Mouse (Mus musculus) kidney, embryonic 16.5 days (tissue): ENCODE measurements around the gene Erich6. TPM values are rescaled to one million over a fixed set of nuclear protein-coding genes. Genes with fewer than 3 reads are reported as not detected.
"Not testable (repeated sequence)": the region's sequence is repeated elsewhere in the genome, so short reads cannot be mapped to it uniquely, and the experiment has no call there.

Experiments
- ATAC-seq: fragments of 200-750 bp; cut with Nextera tagmentation; 2 replicates; pipeline ENCODE4 v1.8.0; 2017; ENCODE audit warnings: moderate TSS enrichment; ENCODE audit not compliant: low FRiP score, low TSS enrichment
- H3K27ac ChIP-seq: fragments of 300-500 bp; sonication (generic); 2 replicates; pipeline ENCODE4 v1.5.1; 2014; ENCODE audit warnings: low read length
- H3K27me3 ChIP-seq: fragments of 300-500 bp; sonication (generic); 2 replicates; pipeline ENCODE4 v1.6.1; 2014; ENCODE audit warnings: low read length, control low read depth, mixed read lengths; ENCODE audit not compliant: insufficient read depth
- H3K36me3 ChIP-seq: fragments of 300-500 bp; sonication (generic); 2 replicates; pipeline ENCODE4 v1.6.1; 2014; ENCODE audit warnings: low read length, control low read depth, mixed read lengths; ENCODE audit not compliant: insufficient read depth
- H3K4me1 ChIP-seq: fragments of 300-500 bp; sonication (generic); 2 replicates; pipeline ENCODE4 v1.6.1; 2014; ENCODE audit warnings: low read length, control low read depth, mixed read lengths; ENCODE audit not compliant: insufficient read depth
- H3K4me2 ChIP-seq: fragments of 300-500 bp; sonication (generic); replicated peaks from 2 replicates; pipeline ENCODE4 v1.6.1; 2014; ENCODE audit warnings: low read depth, low read length
- H3K4me3 ChIP-seq: fragments of 300-500 bp; sonication (generic); 2 replicates; pipeline ENCODE4 v1.5.1; 2014; ENCODE audit warnings: mild to moderate bottlenecking, low read length
- H3K9ac ChIP-seq: fragments of 300-500 bp; sonication (generic); replicated peaks from 2 replicates; pipeline ENCODE4 v1.6.1; 2014; ENCODE audit warnings: low read length
- H3K9me3 ChIP-seq: fragments of 300-500 bp; sonication (generic); 2 replicates; pipeline ENCODE4 v1.6.1; 2016; ENCODE audit warnings: low read length, control low read depth
- WGBS: fragments of 180-500 bp; shearing (Covaris S2); extraction: QIAGEN DNeasy Blood & Tissue Kit; methylation state at CpG from one replicate; pipeline ENCODE4 v1.1.7; 2014; 5-methylcytosine and 5-hydroxymethylcytosine counted together
- polyA plus RNA-seq: library from polyadenylated mRNA; unstranded; fragments of >200 nt; fragmentation: Nextera tagmentation; extraction: Ambion mirVana; gene quantifications from 2 replicates; pipeline ENCODE4 v1.2.1, GENCODE M21; 2015

Erich6 gene
- polyA plus RNA-seq, 1 experiment from 2014 or later: not detected

- no peak overlapping the region for H3K9ac ChIP-seq
- peaks cover under 1% of the 10 kb centered on the region; the same call in 1 of the 2 replicates for H3K9me3 ChIP-seq
- H3K27me3 ChIP-seq: no peaks in the 10 kb centered on the region
- no peak overlapping the region for H3K4me2 ChIP-seq
- H3K4me1 ChIP-seq: no peaks in the 10 kb centered on the region
- peaks cover 39% of the 10 kb centered on the region; the same call in 1 of the 2 replicates for H3K36me3 ChIP-seq
- H3K4me3 ChIP-seq: no peak overlapping the region
- no peak for ATAC-seq
- WGBS: 74% methylated on average over 5 of the region's 5 CpGs
- H3K27ac ChIP-seq: no peak overlapping the region
Observed at GRCm38 (mm10) chr3:58593623-58594022, 43.4 kb downstream of the Erich6 start.

GRCm38 (mm10) chr3:58592666-58593065, 44.3 kb downstream of the Erich6 start:
- not testable (repeated sequence) for H3K9ac ChIP-seq, H3K4me3 ChIP-seq, ATAC-seq, H3K27me3 ChIP-seq, H3K27ac ChIP-seq, H3K9me3 ChIP-seq, H3K4me1 ChIP-seq, H3K4me2 ChIP-seq
- 94% methylated on average over 7 of the region's 7 CpGs for WGBS
- H3K36me3 ChIP-seq: peaks cover 36% of the 10 kb centered on the region; the same call in 1 of the 2 replicates

DNA sequence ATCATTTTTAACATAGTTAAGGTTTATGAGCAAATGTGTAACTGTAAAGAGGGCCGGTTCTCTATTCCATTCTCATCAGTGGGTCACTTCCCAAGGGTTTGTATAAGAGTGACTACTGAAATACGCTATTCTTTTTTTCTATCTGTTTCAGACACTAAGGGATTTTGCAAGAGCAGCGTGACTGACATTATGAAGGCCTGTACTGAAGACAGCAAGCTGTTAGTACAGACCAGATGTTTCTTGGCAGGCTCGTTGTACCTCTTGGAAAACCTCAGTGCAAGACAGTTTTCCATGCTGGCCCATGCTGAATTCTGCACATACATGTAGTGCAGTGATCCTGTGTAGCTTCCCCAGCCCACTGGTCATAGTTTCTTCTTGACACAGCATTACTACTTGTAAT, 46.5 kb downstream of the Erich6 start:
- not testable (repeated sequence) for H3K4me3 ChIP-seq, H3K4me2 ChIP-seq, H3K4me1 ChIP-seq, H3K27ac ChIP-seq, ATAC-seq, H3K9ac ChIP-seq, H3K27me3 ChIP-seq, H3K9me3 ChIP-seq
- peaks cover 47% of the 10 kb centered on the region for H3K36me3 ChIP-seq
- WGBS: 86% methylated on average over 4 of the region's 4 CpGs

DNA sequence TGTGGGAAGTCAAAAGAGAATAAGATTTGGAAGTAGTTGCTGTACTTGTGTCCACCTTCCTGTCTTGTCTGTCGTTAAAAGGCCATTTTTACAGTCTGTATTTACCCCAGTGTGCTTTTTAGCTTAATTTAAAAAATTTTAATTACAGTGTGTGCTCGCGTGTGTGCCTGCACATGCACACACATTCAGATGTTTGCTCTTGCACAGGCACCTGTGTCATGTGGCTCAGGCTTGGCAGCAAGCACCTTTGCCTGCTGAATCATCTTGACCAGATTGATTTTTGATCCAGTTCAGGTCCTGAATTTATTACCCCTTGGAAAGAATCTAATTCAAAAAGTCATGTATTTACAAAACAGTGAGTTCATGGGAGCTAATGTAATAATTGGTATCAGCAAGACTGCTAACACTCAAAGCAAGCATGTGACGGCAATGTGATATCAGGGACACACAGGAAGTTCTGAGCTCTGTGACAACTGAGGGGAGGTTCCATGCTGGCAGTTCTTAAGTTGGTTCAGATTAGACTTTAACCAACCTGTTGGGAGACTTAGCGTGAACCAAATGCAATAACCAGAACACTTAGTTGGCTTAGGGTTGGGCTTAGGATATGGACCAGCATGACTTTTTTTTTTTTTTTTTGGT, 54.1 kb downstream of the Erich6 start:
- Histone ChIP-seq H3K27ac (no peak overlapping the region; the same call in 1 of the 2 replicates), H3K9ac (no peak overlapping the region), H3K4me3 (no peak overlapping the region), H3K27me3 (no peaks in the 10 kb centered on the region), H3K4me2 (no peak overlapping the region), H3K36me3 (peaks cover 28% of the 10 kb centered on the region), H3K9me3 (no peaks in the 10 kb centered on the region), H3K4me1 (peaks cover 17% of the 10 kb centered on the region)
- no peak for ATAC-seq
- WGBS: 78% methylated on average over 5 of the region's 5 CpGs

DNA sequence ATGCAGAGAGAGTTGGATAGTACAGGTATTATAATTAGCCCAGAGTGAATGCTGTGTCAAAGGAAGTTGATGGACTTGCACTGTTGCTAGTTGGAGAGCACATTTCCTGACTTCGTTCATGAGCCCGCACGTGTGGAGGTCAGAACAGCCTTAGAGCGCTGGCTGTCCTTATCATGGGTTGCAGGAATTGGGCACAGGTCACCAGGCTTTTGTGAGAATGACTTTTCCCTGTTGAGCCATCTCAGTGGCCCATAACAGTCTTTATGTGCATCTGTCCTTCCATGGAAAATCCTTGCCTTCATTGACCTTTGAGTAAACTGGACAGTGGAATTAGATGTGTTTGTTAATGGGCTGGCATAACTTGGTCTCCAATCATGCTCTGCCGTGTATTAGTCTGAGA, 54.7 kb downstream of the Erich6 start:
- no peak overlapping the region; the same call in 1 of the 2 replicates for H3K27ac ChIP-seq
- 74% methylated on average over 5 of the region's 5 CpGs for WGBS
- peaks cover 17% of the 10 kb centered on the region for H3K4me1 ChIP-seq
- H3K36me3 ChIP-seq: peaks cover 22% of the 10 kb centered on the region
- H3K4me3 ChIP-seq: no peak overlapping the region
- H3K9ac ChIP-seq: no peak overlapping the region
- no peaks in the 10 kb centered on the region for H3K27me3 ChIP-seq
- H3K9me3 ChIP-seq: no peaks in the 10 kb centered on the region
- no peak for ATAC-seq
- H3K4me2 ChIP-seq: no peak overlapping the region

DNA sequence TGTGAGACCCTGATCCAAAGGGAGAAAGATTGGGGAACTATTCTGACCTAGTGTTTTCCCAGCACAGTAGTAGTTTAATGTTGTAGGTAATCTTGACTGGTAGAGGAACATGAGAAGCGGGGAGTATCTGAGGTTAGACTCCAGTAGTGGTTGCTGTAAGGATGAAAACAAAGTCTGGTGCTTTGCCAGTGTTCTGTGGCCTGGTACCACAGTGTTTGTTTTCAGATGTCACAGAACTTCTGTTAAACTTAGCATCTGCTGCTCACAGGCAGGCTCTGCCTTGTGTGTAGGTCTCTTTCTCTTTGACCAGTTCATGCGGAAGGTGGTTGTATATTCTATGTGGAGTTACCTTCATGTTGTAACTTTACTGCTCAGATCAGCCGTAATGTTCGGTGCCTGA, 55.5 kb downstream of the Erich6 start:
- Histone ChIP-seq H3K27me3 (no peaks in the 10 kb centered on the region), H3K27ac (no peak overlapping the region), H3K4me3 (no peak overlapping the region), H3K9ac (0 out of 2 replicates have a peak overlapping the region, but pooled peaks have one; percentile 16), H3K4me2 (no peak overlapping the region), H3K9me3 (no peaks in the 10 kb centered on the region), H3K36me3 (peaks cover 21% of the 10 kb centered on the region), H3K4me1 (peaks cover 17% of the 10 kb centered on the region)
- ATAC-seq: no peak
- WGBS: 83% methylated on average over 4 of the region's 4 CpGs

GRCm38 (mm10) chr3:58577506-58578050, 59.4 kb downstream of the Erich6 start:
- peak overlapping the region; percentile 60 for H3K4me2 ChIP-seq
- H3K4me1 ChIP-seq: peaks cover 10% of the 10 kb centered on the region; the same call in 1 of the 2 replicates
- no peaks in the 10 kb centered on the region for H3K9me3 ChIP-seq
- H3K9ac ChIP-seq: peak overlapping the region; percentile 38; the same call in 1 of the 2 replicates
- peak overlapping the region; percentile 100; the same call in 1 of the 2 replicates for H3K27ac ChIP-seq
- no peak for ATAC-seq
- no peaks in the 10 kb centered on the region for H3K27me3 ChIP-seq
- peaks cover 12% of the 10 kb centered on the region; the same call in 1 of the 2 replicates for H3K36me3 ChIP-seq
- peak overlapping the region; percentile 90 for H3K4me3 ChIP-seq
- 11% methylated on average over 8 of the region's 8 CpGs for WGBS

GRCm38 (mm10) chr3:58577067-58577503, 59.9 kb downstream of the Erich6 start:
- Histone ChIP-seq H3K9ac (peak overlapping the region; percentile 100), H3K9me3 (no peaks in the 10 kb centered on the region), H3K4me2 (peak overlapping the region; percentile 60), H3K27me3 (no peaks in the 10 kb centered on the region), H3K4me3 (peak overlapping the region; percentile 90), H3K4me1 (peaks cover 10% of the 10 kb centered on the region; the same call in 1 of the 2 replicates), H3K27ac (peak overlapping the region; percentile 100), H3K36me3 (peaks cover 12% of the 10 kb centered on the region; the same call in 1 of the 2 replicates)
- under 1% methylated on average over 35 of the region's 36 CpGs for WGBS
- peak; percentile 86; the same call in 1 of the 2 replicates for ATAC-seq

GRCm38 (mm10) chr3:58576137-58577066, 60.6 kb downstream of the Erich6 start, which contains the start of gene Selenot:
Gene Selenot (plus strand): TSS chr3:58576636.
- no peaks in the 10 kb centered on the region for H3K27me3 ChIP-seq
- H3K4me3 ChIP-seq: peak within 1 kb of the TSS; percentile 90
- peak within 1 kb of the TSS; percentile 100 for H3K27ac ChIP-seq
- WGBS: 1% methylated on average over 59 of the region's 59 CpGs
- H3K4me1 ChIP-seq: peaks cover 5% of the 10 kb centered on the region; the same call in 1 of the 2 replicates
- peak; percentile 95 for ATAC-seq
- H3K4me2 ChIP-seq: peak within 1 kb of the TSS; percentile 60
- H3K9me3 ChIP-seq: no peaks in the 10 kb centered on the region
- peak within 1 kb of the TSS; percentile 100 for H3K9ac ChIP-seq
- peaks cover 12% of the 10 kb centered on the region; the same call in 1 of the 2 replicates for H3K36me3 ChIP-seq
